Mouse (Mus musculus): ENCODE measurements around the gene Stat2. TPM values are rescaled to one million over a fixed set of nuclear protein-coding genes. Genes with fewer than 3 reads are reported as not detected.

Gene Stat2
- total RNA-seq (2017), result 65.7 and 74.1 TPM in 2 replicates

GRCm38 (mm10) chr10:128270287-128270841, at the start of gene Stat2:
Gene Stat2, plus strand, starts transcription at chr10:128270559.
- ATAC-seq (ENCODE audit: extremely low read depth, insufficient number of reproducible peaks, low FRiP score, poor library complexity, severe bottlenecking), result peak; percentile 100

GRCm38 (mm10) chr10:128221533-128222286, 48.6 kb upstream of the Stat2 start:
- ATAC-seq (ENCODE audit: extremely low read depth, insufficient number of reproducible peaks, low FRiP score, poor library complexity, severe bottlenecking), result no peak

- ATAC-seq (ENCODE audit: extremely low read depth, insufficient number of reproducible peaks, low FRiP score, poor library complexity, severe bottlenecking), result no peak
Measured at GRCm38 (mm10) chr10:128225064-128225463, 45.3 kb upstream of the Stat2 start.

- ATAC-seq (ENCODE audit: extremely low read depth, insufficient number of reproducible peaks, low FRiP score, poor library complexity, severe bottlenecking), result no peak
Measured at GRCm38 (mm10) chr10:128225538-128225937, 44.8 kb upstream of the Stat2 start, which contains the start of gene Mip. Gene Mip, plus strand, starts transcription at chr10:128225838.

GRCm38 (mm10) chr10:128227592-128227991, 42.8 kb upstream of the Stat2 start:
- ATAC-seq (ENCODE audit: extremely low read depth, insufficient number of reproducible peaks, low FRiP score, poor library complexity, severe bottlenecking), result no peak

GRCm38 (mm10) chr10:128228009-128228408, 42.4 kb upstream of the Stat2 start:
- ATAC-seq (ENCODE audit: extremely low read depth, insufficient number of reproducible peaks, low FRiP score, poor library complexity, severe bottlenecking), result no peak

GRCm38 (mm10) chr10:128230582-128230981, 39.8 kb upstream of the Stat2 start:
- ATAC-seq (ENCODE audit: extremely low read depth, insufficient number of reproducible peaks, low FRiP score, poor library complexity, severe bottlenecking), result no peak

- ATAC-seq (ENCODE audit: extremely low read depth, insufficient number of reproducible peaks, low FRiP score, poor library complexity, severe bottlenecking), result no peak
Measured at GRCm38 (mm10) chr10:128231146-128231545, 39.2 kb upstream of the Stat2 start.

- ATAC-seq (ENCODE audit: extremely low read depth, insufficient number of reproducible peaks, low FRiP score, poor library complexity, severe bottlenecking), result peak; percentile 36
Measured at GRCm38 (mm10) chr10:128231697-128232419, 38.5 kb upstream of the Stat2 start, which contains the start of gene Timeless. Gene Timeless, plus strand, starts transcription at chr10:128232065.

- ATAC-seq (ENCODE audit: extremely low read depth, insufficient number of reproducible peaks, low FRiP score, poor library complexity, severe bottlenecking), result peak; percentile 66
Measured at GRCm38 (mm10) chr10:128232420-128232985, 37.9 kb upstream of the Stat2 start.

- ATAC-seq (ENCODE audit: extremely low read depth, insufficient number of reproducible peaks, low FRiP score, poor library complexity, severe bottlenecking), result no peak
Measured at GRCm38 (mm10) chr10:128236321-128236720, 34.0 kb upstream of the Stat2 start.

- ATAC-seq (ENCODE audit: extremely low read depth, insufficient number of reproducible peaks, low FRiP score, poor library complexity, severe bottlenecking), result no peak
Measured at GRCm38 (mm10) chr10:128237807-128238480, 32.4 kb upstream of the Stat2 start.

- ATAC-seq (ENCODE audit: extremely low read depth, insufficient number of reproducible peaks, low FRiP score, poor library complexity, severe bottlenecking), result no peak
Measured at GRCm38 (mm10) chr10:128239140-128239539, 31.2 kb upstream of the Stat2 start.

GRCm38 (mm10) chr10:128240131-128240530, 30.2 kb upstream of the Stat2 start:
- ATAC-seq (ENCODE audit: extremely low read depth, insufficient number of reproducible peaks, low FRiP score, poor library complexity, severe bottlenecking), result no peak

- no peak for ATAC-seq (ENCODE audit: extremely low read depth, insufficient number of reproducible peaks, low FRiP score, poor library complexity, severe bottlenecking)
Measured at GRCm38 (mm10) chr10:128243252-128243651, 27.1 kb upstream of the Stat2 start.

GRCm38 (mm10) chr10:128244121-128244520, 26.2 kb upstream of the Stat2 start:
- ATAC-seq (ENCODE audit: extremely low read depth, insufficient number of reproducible peaks, low FRiP score, poor library complexity, severe bottlenecking), result no peak

GRCm38 (mm10) chr10:128247020-128247732, 23.2 kb upstream of the Stat2 start:
- ATAC-seq (ENCODE audit: extremely low read depth, insufficient number of reproducible peaks, low FRiP score, poor library complexity, severe bottlenecking), result no peak

GRCm38 (mm10) chr10:128250565-128250964, 19.8 kb upstream of the Stat2 start:
- no peak for ATAC-seq (ENCODE audit: extremely low read depth, insufficient number of reproducible peaks, low FRiP score, poor library complexity, severe bottlenecking)
